Mouse (Mus musculus) CH12.LX (cell line): Measurements from ENCODE around the gene Bloc1s1. TPM values are rescaled to one million over a fixed set of nuclear protein-coding genes. Genes with fewer than 3 reads are reported as not detected.

Source experiments
- DNase-seq: peaks from one replicate; pipeline ENCODE4 v3.0.0-alpha.2; 2013; ENCODE audit errors: extremely low read depth
- H3K27ac ChIP-seq: 2 replicates; pipeline ENCODE4 v1.5.1; 2012; ENCODE audit warnings: low read depth, mild to moderate bottlenecking, control low read depth, moderate library complexity; ENCODE audit not compliant: insufficient read depth
- H3K27me3 ChIP-seq: replicated peaks from 2 replicates; pipeline ENCODE3; 2012; ENCODE audit warnings: inconsistent platforms
- H3K36me3 ChIP-seq, 2 experiments: replicated peaks in 1 of 2; 2 replicates each; pipeline versions ENCODE3 to v1.6.1; 2012; ENCODE audit warnings: inconsistent platforms in 1 of 2, low read length in 1 of 2, mild to moderate bottlenecking in 1 of 2, mixed read lengths in 1 of 2, moderate library complexity in 1 of 2; ENCODE audit not compliant: control insufficient read depth in 1 of 2, insufficient read depth in 1 of 2
- H3K4me1 ChIP-seq, 2 experiments: 2 replicates each; pipeline ENCODE4 v1.6.1; 2012; ENCODE audit warnings: inconsistent platforms in 1 of 2, moderate library complexity in 1 of 2; ENCODE audit not compliant: insufficient read depth in 2 of 2, control insufficient read depth in 1 of 2
- H3K4me2 ChIP-seq: 2 replicates; pipeline ENCODE4 v1.6.1; 2012; ENCODE audit warnings: low read depth, mild to moderate bottlenecking, control low read depth; ENCODE audit not compliant: poor library complexity, insufficient read depth, severe bottlenecking
- H3K4me3 ChIP-seq, 3 experiments: fragments of 150-350 bp in 1 of 3; sonication (generic) in 1 of 3; replicated peaks in 1 of 3; 2 replicates each; pipeline versions ENCODE3 to v1.5.1; 2011 to 2012; ENCODE audit warnings: low read depth in 2 of 3, low read length in 2 of 3, mild to moderate bottlenecking in 2 of 3, moderate library complexity in 2 of 3, control low read depth in 1 of 3, improper control_type of control experiment in 1 of 3, inconsistent platforms in 1 of 3, mixed read lengths in 1 of 3; ENCODE audit not compliant: poor library complexity in 1 of 3
- H3K79me2 ChIP-seq: replicated peaks from 2 replicates; pipeline ENCODE4 v1.6.1; 2012; ENCODE audit warnings: mild to moderate bottlenecking, moderate library complexity; ENCODE audit not compliant: control insufficient read depth, poor library complexity, insufficient read depth, severe bottlenecking; ENCODE audit errors: extremely low read depth
- H3K9ac ChIP-seq: 2 replicates; pipeline ENCODE4 v1.6.1; 2012; ENCODE audit warnings: low read depth, mild to moderate bottlenecking, control low read depth, moderate library complexity; ENCODE audit not compliant: insufficient read depth
- H3K9me3 ChIP-seq: replicated peaks from 2 replicates; pipeline ENCODE3; 2012; ENCODE audit warnings: low read length, inconsistent platforms, mixed read lengths
- CTCF ChIP-seq, 2 experiments: IDR thresholded peaks in 1 of 2; conservative IDR thresholded peaks in 1 of 2; 2 replicates each; pipeline ENCODE4 v1.5.1; 2011 to 2012; ENCODE audit warnings: low read depth in 2 of 2, low read length in 2 of 2, improper control_type of control experiment in 1 of 2, inconsistent platforms in 1 of 2, mild to moderate bottlenecking in 1 of 2, moderate library complexity in 1 of 2
- E2F4 ChIP-seq: IDR thresholded peaks from 2 replicates; pipeline ENCODE4 v1.6.1; 2011; ENCODE audit warnings: low read depth, low read length, improper control_type of control experiment; ENCODE audit not compliant: insufficient replicate concordance
- ETS1 ChIP-seq: conservative IDR thresholded peaks from 2 replicates; pipeline ENCODE4 v1.6.1; 2012; ENCODE audit warnings: low read depth, mild to moderate bottlenecking, inconsistent platforms, low read length, improper control_type of control experiment, moderate library complexity
- IRF4 ChIP-seq: IDR thresholded peaks from 2 replicates; pipeline ENCODE4 v1.6.1; 2014; ENCODE audit warnings: low read depth, mild to moderate bottlenecking, inconsistent platforms, low read length, improper control_type of control experiment
- KAT2A ChIP-seq: IDR thresholded peaks from 2 replicates; pipeline ENCODE4 v1.6.1; 2012; ENCODE audit warnings: low read length, improper control_type of control experiment, inconsistent platforms; ENCODE audit not compliant: insufficient replicate concordance
- MAX ChIP-seq: IDR thresholded peaks from 2 replicates; pipeline ENCODE4 v1.6.1; 2011; ENCODE audit warnings: low read length, improper control_type of control experiment
- MEF2A ChIP-seq: IDR thresholded peaks from 2 replicates; pipeline ENCODE4 v1.6.1; 2014; ENCODE audit warnings: low read depth, mild to moderate bottlenecking, inconsistent platforms, low read length, improper control_type of control experiment, borderline replicate concordance
- NELFE ChIP-seq: IDR thresholded peaks from 2 replicates; pipeline ENCODE4 v1.6.1; 2011; ENCODE audit warnings: low read depth, low read length, improper control_type of control experiment
- PAX5 ChIP-seq: IDR thresholded peaks from 2 replicates; pipeline ENCODE4 v1.6.1; 2012; ENCODE audit warnings: low read length, inconsistent platforms, mixed read lengths
- POLR2A ChIP-seq: IDR thresholded peaks from 2 replicates; pipeline ENCODE4 v1.6.1; 2011; ENCODE audit warnings: low read depth, mild to moderate bottlenecking, improper control_type of control experiment, low read length
- POLR2AphosphoS2 ChIP-seq: IDR thresholded peaks from 2 replicates; pipeline ENCODE4 v1.6.1; 2011; ENCODE audit warnings: low read depth, low read length, improper control_type of control experiment
- RCOR1 ChIP-seq: conservative IDR thresholded peaks from 2 replicates; pipeline ENCODE4 v1.6.1; 2012; ENCODE audit warnings: low read depth, mild to moderate bottlenecking, inconsistent platforms, low read length, improper control_type of control experiment
- SIN3A ChIP-seq: IDR thresholded peaks from 2 replicates; pipeline ENCODE4 v1.6.1; 2012; ENCODE audit warnings: low read length, improper control_type of control experiment, inconsistent platforms
- TBP ChIP-seq: conservative IDR thresholded peaks from 2 replicates; pipeline ENCODE4 v1.6.1; 2011; ENCODE audit warnings: low read depth, low read length, improper control_type of control experiment
- TCF12 ChIP-seq: IDR thresholded peaks from 2 replicates; pipeline ENCODE4 v1.6.1; 2014; ENCODE audit warnings: low read depth, mild to moderate bottlenecking, inconsistent platforms, low read length, improper control_type of control experiment
- USF2 ChIP-seq: conservative IDR thresholded peaks from 2 replicates; pipeline ENCODE4 v1.6.1; 2011; ENCODE audit warnings: low read depth, low read length, improper control_type of control experiment
- ZC3H11A ChIP-seq: IDR thresholded peaks from 2 replicates; pipeline ENCODE4 v1.6.1; 2012; ENCODE audit warnings: low read depth, mild to moderate bottlenecking, inconsistent platforms, low read length, improper control_type of control experiment
- ZKSCAN1 ChIP-seq: IDR thresholded peaks from 2 replicates; pipeline ENCODE4 v1.6.1; 2012; ENCODE audit warnings: low read depth, inconsistent platforms, low read length, improper control_type of control experiment, borderline replicate concordance
- ZMIZ1 ChIP-seq: IDR thresholded peaks from 2 replicates; pipeline ENCODE4 v1.6.1; 2012; ENCODE audit warnings: low read depth, mild to moderate bottlenecking, inconsistent platforms, low read length, improper control_type of control experiment
- ZNF384 ChIP-seq: IDR thresholded peaks from 2 replicates; pipeline ENCODE4 v1.6.1; 2012; ENCODE audit warnings: low read depth, low read length, improper control_type of control experiment, inconsistent platforms
- dilution Hi-C: fragments of 300-500 bp; cut with MboI; formaldehyde crosslinking; loops from 2 replicates; pipeline ENCODE4 v1.14.3; 2020; ENCODE audit warnings: low sequenced_read_pairs; ENCODE audit not compliant: extremely low pct_unique_long_range_greater_than_20kb, extremely low pct_ligation_motif_present
- in situ Hi-C: fragments of 300-500 bp; cut with MboI; formaldehyde crosslinking; loops from 3 replicates; pipeline ENCODE4 v1.14.3; 2019; ENCODE audit warnings: low sequenced_read_pairs, low pct_ligation_motif_present, low pct_unique_long_range_greater_than_20kb, mixed read lengths
- polyA plus RNA-seq: library from polyadenylated mRNA; unstranded; fragments of >175 nt; gene quantifications from 2 replicates; pipeline ENCODE4 v1.2.1, GENCODE M21; 2012; ENCODE audit warnings: low read depth; ENCODE audit not compliant: insufficient read length
- total RNA-seq, 2 experiments: library from RNA; depleted of rRNA; stranded (reverse); fragments of 300-350 nt in 1 of 2; fragments of >200 nt in 1 of 2; gene quantifications; 2 replicates each; pipeline ENCODE4 v1.2.3; 2012 to 2014

The Bloc1s1 gene
- total RNA-seq (2012; rRNA removed) (67.8 and 74.4 TPM in 2 replicates), total RNA-seq (2014; rRNA removed) (33.6 and 34.1 TPM in 2 replicates), polyA plus RNA-seq (37.1 and 46.9 TPM in 2 replicates)

GRCm38 (mm10) chr10:128923935-128924334 is at the start of gene Bloc1s1:
TSS of gene Bloc1s1 (minus strand) at chr10:128924035.
- dilution Hi-C loops, result no loop called here
- DNase-seq, result no peak
- Histone ChIP-seq H3K4me3 (peak within 1 kb of the TSS; percentile 81 to 91 (median 85)), H3K79me2 (no peaks in the 10 kb centered on the region), H3K36me3 (peaks cover 0 to 24% of the 10 kb centered on the region in 2 experiments), H3K4me2 (peak within 1 kb of the TSS; percentile 80), H3K27me3 (peaks cover 11% of the 10 kb centered on the region), H3K4me1 (peaks cover 6 to 21% of the 10 kb centered on the region in 2 experiments), H3K9me3 (no peaks in the 10 kb centered on the region), H3K9ac (peak within 1 kb of the TSS; percentile 96), H3K27ac (peak within 1 kb of the TSS; percentile 64)
- TF ChIP-seq IRF4 (no peak), E2F4 (no peak), RCOR1 (no peak), MAX (no peak), SIN3A (no peak), ZKSCAN1 (no peak), TBP (no peak), PAX5 (no peak), ZC3H11A (no peak), USF2 (no peak), CTCF (conservative IDR thresholded peaks at IDR 0.05 in 1 of 2, IDR thresholded peaks at IDR 0.05 in 1 of 2; ENCODE audit: low read depth in 2 of 2, low read length in 2 of 2) (no peak), KAT2A (no peak)
- in situ Hi-C loops, result no loop called here

GRCm38 (mm10) chr10:128972841-128973240 is 49.0 kb upstream of the Bloc1s1 start:
- Histone ChIP-seq H3K79me2 (no peaks in the 10 kb centered on the region), H3K27me3 (no peaks in the 10 kb centered on the region), H3K4me1 (peaks cover 0 to 20% of the 10 kb centered on the region in 2 experiments; a peak in 2 of 4 replicates), H3K4me3 (no peak overlapping the region), H3K9ac (no peak overlapping the region), H3K4me2 (no peak overlapping the region), H3K9me3 (no peaks in the 10 kb centered on the region), H3K36me3 (no peaks in the 10 kb centered on the region), H3K27ac (no peak overlapping the region)
- dilution Hi-C loops, result no loop called here
- TF ChIP-seq ZKSCAN1 (no peak), ETS1 (no peak), POLR2AphosphoS2 (no peak), TCF12 (no peak), ZMIZ1 (no peak), E2F4 (no peak), NELFE (no peak), ZNF384 (no peak), ZC3H11A (no peak), POLR2A (no peak), MEF2A (no peak), MAX (no peak), SIN3A (no peak), IRF4 (no peak)
- in situ Hi-C loops, result no loop called here
- peak; percentile 24 for DNase-seq
